Mouse (Mus musculus) layer of hippocampus, adult 11-12 months (tissue): Measurements from ENCODE around the gene Evx1.
"Not testable (repeated sequence)": the region's sequence is repeated elsewhere in the genome, so short reads cannot be mapped to it uniquely, and the experiment has no call there.

Experiments
- DNase-seq: peaks from one replicate; pipeline ENCODE4 v3.0.0; 2022; ENCODE audit warnings: low spot score

Gene Evx1

GRCm38 (mm10) chr6:52321826-52322315 lies 8.6 kb downstream of the Evx1 start:
- DNase-seq: no peak

- DNase-seq: no peak
Measured at GRCm38 (mm10) chr6:52322721-52323215, 9.5 kb downstream of the Evx1 start.

- DNase-seq: no peak
Measured at GRCm38 (mm10) chr6:52323292-52323691, 10.0 kb downstream of the Evx1 start.

- no peak for DNase-seq
Measured at GRCm38 (mm10) chr6:52324061-52324460, 10.8 kb downstream of the Evx1 start.

GRCm38 (mm10) chr6:52346816-52347215 lies 33.5 kb downstream of the Evx1 start:
- DNase-seq: not testable (repeated sequence)

- no peak for DNase-seq
Measured at GRCm38 (mm10) chr6:52366021-52366420, 52.7 kb downstream of the Evx1 start.

- DNase-seq: no peak
Measured at GRCm38 (mm10) chr6:52366533-52366932, 53.2 kb downstream of the Evx1 start.

- DNase-seq: no peak
Measured at GRCm38 (mm10) chr6:52367067-52367466, 53.8 kb downstream of the Evx1 start.
